Mouse (Mus musculus) gastrocnemius, postnatal 36 days (tissue): ENCODE results near the gene Pabpn1l. TPM values are rescaled to one million over a fixed set of nuclear protein-coding genes. Genes with fewer than 3 reads are reported as not detected.
"Not testable (repeated sequence)": the region's sequence is repeated elsewhere in the genome, so short reads cannot be mapped to it uniquely, and the experiment has no call there.

Experiments
- DNase-seq, 2 experiments: peaks; one replicate each; pipeline ENCODE4 v3.0.0; 2022
- intact Hi-C: fragments of 180-260 bp; cut with DNase I; formaldehyde crosslinking; loops from one replicate; pipeline ENCODE4 v1.15.1; 2025
- microRNA-seq, 2 experiments: library from miRNA; unstranded; fragments of <30 nt; microRNA quantifications; one replicate each; pipeline ENCODE4 v1.2.0; 2021
- total RNA-seq, 2 experiments: library from RNA; stranded (reverse); gene quantifications; 2 replicates each; pipeline ENCODE4 v1.2.3; 2021

Gene Pabpn1l
- total RNA-seq, 2 experiments from 2014 or later, result not detected

DNA sequence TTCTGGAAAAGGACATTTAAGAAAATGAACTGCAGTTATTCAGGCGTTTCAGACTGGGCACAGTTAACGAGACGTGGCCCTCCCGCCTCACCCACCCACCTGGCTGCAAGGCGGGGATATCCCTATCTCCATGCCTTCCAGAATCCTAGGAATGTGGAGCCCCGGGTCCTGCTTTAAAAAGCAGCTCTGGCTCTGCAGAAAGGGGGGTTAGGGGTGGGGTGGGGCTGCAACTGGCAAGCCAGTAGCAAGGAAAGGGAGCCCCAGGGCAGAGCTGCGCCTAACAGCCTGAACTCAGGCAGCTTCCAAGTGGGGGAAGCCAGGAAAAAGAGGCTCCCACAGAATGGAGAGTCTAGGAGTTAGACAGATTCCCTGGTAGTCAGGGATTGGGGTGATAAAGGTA is 43.3 kb downstream of the Pabpn1l start:
- intact Hi-C loops, result no loop called here

DNA sequence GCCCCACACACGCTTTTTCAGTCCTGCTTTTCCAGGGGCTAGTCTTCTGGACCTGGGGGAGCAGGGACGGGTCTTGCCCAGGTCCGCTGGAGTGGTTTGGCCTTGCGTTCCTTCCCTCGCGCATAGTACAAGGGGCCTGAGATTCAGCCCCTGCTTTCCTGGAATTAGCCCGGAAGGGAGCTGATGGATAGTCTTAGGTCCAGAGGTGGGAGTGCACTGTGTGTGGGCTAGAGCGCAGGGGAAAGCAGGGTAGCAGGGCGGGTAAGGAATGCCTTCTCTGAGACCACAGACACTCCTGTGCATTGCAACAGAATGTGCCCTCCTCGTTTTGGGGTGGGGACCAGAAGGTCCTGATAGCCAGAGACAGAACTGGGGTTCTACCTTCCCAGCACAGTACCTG is 45.4 kb downstream of the Pabpn1l start:
- no peak for DNase-seq
- intact Hi-C loops, result no loop called here

More for the DNA sequence above, 43.3 kb downstream of the Pabpn1l start:
- no peak for DNase-seq

GRCm38 (mm10) chr8:122576648-122577022 is 45.9 kb downstream of the Pabpn1l start, which contains the start of gene Aprt:
Gene Aprt, minus strand, starts transcription at chr8:122576909.
- intact Hi-C loops, result no loop called here
- DNase-seq, result peak; percentile 89 to 94

GRCm38 (mm10) chr8:122575735-122576647 is 46.5 kb downstream of the Pabpn1l start:
- no peak for DNase-seq
- intact Hi-C loops, result no loop called here

DNA sequence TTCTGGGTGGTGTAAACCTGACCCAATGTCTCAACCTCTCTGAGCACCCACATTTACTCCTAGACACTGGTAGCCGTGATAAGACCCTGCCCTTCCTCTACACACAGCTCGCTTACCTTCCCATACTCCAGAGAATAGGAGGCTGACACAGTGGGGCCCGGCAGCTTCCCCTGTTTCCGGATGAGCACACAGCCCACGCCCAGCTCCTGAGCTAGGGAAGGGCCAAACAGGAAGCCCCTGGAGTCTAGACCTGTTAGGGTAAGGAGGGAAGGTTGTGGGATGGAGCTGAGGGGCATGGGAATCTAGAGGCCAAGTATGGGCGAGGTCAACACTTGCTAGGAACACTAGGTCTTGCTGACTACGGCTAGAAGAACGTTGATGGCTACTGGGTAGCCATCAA is 47.3 kb downstream of the Pabpn1l start:
- intact Hi-C loops, result no loop called here
- no peak for DNase-seq

DNA sequence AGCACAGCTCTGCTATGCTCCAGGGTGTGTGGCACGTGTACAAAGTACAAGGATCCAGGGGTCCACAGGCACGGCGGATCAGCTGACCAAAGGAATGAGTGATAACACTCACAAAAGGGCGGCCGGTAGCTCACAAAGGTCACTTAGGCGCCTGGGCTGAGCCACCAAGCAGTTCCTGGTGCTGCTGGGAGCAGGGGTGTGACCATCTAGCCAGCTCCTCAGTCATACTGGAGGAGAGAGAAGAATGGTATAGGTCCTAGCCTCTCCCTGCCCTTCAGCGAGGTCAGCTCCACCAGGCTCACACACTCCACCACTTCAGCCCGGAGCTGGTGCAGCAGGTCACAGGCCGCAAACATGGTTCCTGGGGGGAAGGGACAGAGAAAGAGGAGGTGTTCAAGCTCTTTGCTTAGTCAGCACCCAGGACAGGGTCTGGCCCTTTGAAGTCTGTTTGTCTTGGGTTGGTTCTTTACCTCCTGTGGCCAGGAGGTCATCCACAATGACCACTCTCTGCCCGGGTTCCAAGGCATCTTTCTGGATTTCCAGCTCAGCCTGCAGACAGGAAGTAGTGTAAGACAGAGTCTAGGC is 47.8 kb downstream of the Pabpn1l start:
- intact Hi-C loops, result no loop called here
- DNase-seq, result no peak

DNA sequence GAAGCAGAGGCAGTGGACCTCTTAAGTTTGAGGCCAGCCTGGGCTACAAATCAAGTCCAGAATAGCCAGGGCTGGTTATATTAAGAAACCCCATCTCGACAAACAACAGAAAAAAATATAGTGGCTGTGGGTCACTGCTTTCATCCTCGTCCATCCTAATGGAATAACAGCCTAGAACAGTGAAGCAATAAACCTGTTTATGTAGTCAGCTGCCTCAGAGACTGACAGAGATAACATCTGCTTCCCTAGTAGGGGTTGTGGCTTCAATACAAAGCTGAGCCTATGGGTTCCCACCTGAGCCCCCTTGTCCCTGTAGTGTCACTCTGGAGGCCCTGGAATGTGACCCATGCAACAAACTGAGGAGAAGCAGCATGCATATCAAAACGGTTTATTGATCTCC is 48.3 kb downstream of the Pabpn1l start:
- DNase-seq, result no peak
- intact Hi-C loops, result no loop called here

- no peak for DNase-seq
- intact Hi-C loops, result no loop called here
Measured at GRCm38 (mm10) chr8:122573577-122573976, 49.0 kb downstream of the Pabpn1l start.

DNA sequence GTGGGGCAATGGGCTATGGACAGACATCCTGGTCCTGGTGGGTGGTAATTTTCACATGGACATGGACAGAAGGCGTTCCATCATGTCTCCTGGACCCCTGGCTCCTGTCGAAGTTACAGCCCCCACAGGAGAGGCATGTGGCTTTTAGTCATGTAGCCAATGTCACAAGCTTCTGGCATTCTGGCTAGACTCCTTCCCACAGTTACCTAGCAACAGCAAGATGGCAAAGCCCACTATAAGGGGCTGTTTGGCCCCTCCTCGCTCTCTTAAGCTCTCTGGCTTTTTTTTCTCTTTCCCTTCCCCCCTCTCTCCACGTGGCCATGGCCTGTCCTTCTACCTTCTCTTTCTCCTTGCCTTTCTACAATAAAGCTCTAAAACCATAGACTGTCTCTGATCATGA is 49.4 kb downstream of the Pabpn1l start:
- intact Hi-C loops, DNase-seq: not testable (repeated sequence)

GRCm38 (mm10) chr8:122572751-122573150 is 49.8 kb downstream of the Pabpn1l start:
- intact Hi-C loops, result no loop called here
- no peak for DNase-seq

GRCm38 (mm10) chr8:122571750-122572267 is 50.7 kb downstream of the Pabpn1l start:
- DNase-seq, result no peak
- intact Hi-C loops, result no loop called here

- intact Hi-C loops, result no loop called here
- DNase-seq, result no peak
Measured at GRCm38 (mm10) chr8:122571153-122571552, 51.4 kb downstream of the Pabpn1l start.

DNA sequence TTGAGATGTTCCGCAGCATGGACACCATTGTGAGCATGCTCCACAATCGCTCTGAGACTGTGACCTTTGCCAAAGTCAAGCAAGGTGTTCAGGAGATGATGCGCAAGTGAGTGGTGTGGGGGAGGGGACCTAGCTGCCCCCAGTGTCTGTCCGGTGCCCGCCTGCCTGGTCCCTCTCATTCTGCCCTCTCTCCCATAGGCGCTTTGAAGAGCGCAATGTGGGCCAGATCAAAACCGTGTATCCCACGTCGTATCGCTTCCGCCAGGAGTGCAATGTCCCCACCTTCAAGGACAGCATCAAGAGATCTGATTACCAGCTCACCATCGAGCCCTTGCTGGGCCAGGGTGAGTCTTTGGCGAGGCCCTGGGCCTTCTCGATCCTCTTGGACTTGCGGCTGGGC is 52.5 kb downstream of the Pabpn1l start:
- intact Hi-C loops, result no loop called here
- no peak for DNase-seq

Small RNAs within 50 kb of the gene (microRNA-seq; reads per million reads assigned to microRNA genes)
- gene Mir6396, result 0 reads per million in 2 experiments

Other genes starting within 250 kb of the Pabpn1l start
- 10 to 100 TPM; 21.1 to 24.2 TPM for gene Zc3h18, start 246.1 kb downstream of the Pabpn1l start, total RNA-seq
- not detected for gene Il17c, start 200.7 kb downstream of the Pabpn1l start, total RNA-seq
- 1 to 10 TPM; 7.5 to 7.7 TPM for gene Cyba, start 189.8 kb downstream of the Pabpn1l start, total RNA-seq
- gene Mvd, start 179.3 kb downstream of the Pabpn1l start, total RNA-seq, result 1 to 10 TPM; 3.9 to 4.1 TPM
- 10 to 100 TPM in 1 of 2 experiments, 1 to 10 TPM in 1; 6.8 to 13.3 TPM for gene Snai3, start 162.0 kb downstream of the Pabpn1l start, total RNA-seq
- 10 to 100 TPM; 29.2 to 30.6 TPM for gene Rnf166, start 146.7 kb downstream of the Pabpn1l start, total RNA-seq
- gene Ctu2, start 146.6 kb downstream of the Pabpn1l start, total RNA-seq, result 1 to 10 TPM; 5.0 to 5.7 TPM
- 10 to 100 TPM; 14.3 to 15.9 TPM for gene Piezo1, start 71.4 kb downstream of the Pabpn1l start, total RNA-seq
- 1 to 10 TPM in 1 of 2 experiments, under 1 TPM in 1; 0.76 to 1.2 TPM for gene Cdt1, start 54.7 kb downstream of the Pabpn1l start, total RNA-seq
- 10 to 100 TPM; 35.4 to 45.3 TPM for gene Aprt, start 45.8 kb downstream of the Pabpn1l start, total RNA-seq
- 1 to 10 TPM; 1.3 to 1.6 TPM for gene Galns, start 11.3 kb downstream of the Pabpn1l start, total RNA-seq
- gene Trappc2l, start 11.1 kb downstream of the Pabpn1l start, total RNA-seq, result 10 to 100 TPM; 38.2 to 40.6 TPM
- 10 to 100 TPM; 17.0 to 18.7 TPM for gene Cbfa2t3, start 76.4 kb upstream of the Pabpn1l start, total RNA-seq
- gene Acsf3, start 152.7 kb upstream of the Pabpn1l start, total RNA-seq, result 10 to 100 TPM; 12.5 to 14.2 TPM
- gene Cdh15, start 225.2 kb upstream of the Pabpn1l start, total RNA-seq, result 10 to 100 TPM; 15.6 to 20.4 TPM